Mouse (Mus musculus): ENCODE data around the gene Orm3.
A peak's percentile ranks its signal among the peaks of the same experiment; 100 is the strongest.

Gene Orm3

GRCm38 (mm10) chr4:63371890-63372289 lies 15.9 kb downstream of the Orm3 start:
- peak in 1 of 2 experiments; percentile 51 for DNase-seq

- no peak for DNase-seq
Measured at GRCm38 (mm10) chr4:63373404-63373803, 17.4 kb downstream of the Orm3 start.

- DNase-seq, result no peak
Measured at GRCm38 (mm10) chr4:63374331-63374730, 18.4 kb downstream of the Orm3 start.

GRCm38 (mm10) chr4:63375367-63375766 lies 19.4 kb downstream of the Orm3 start:
- peak; percentile 75 to 87 for DNase-seq

GRCm38 (mm10) chr4:63377483-63377882 lies 21.5 kb downstream of the Orm3 start:
- no peak for DNase-seq

- DNase-seq, result no peak
Measured at GRCm38 (mm10) chr4:63382676-63383369, 26.9 kb downstream of the Orm3 start.

GRCm38 (mm10) chr4:63383474-63383873 lies 27.5 kb downstream of the Orm3 start:
- no peak for DNase-seq

GRCm38 (mm10) chr4:63384262-63384661 lies 28.3 kb downstream of the Orm3 start:
- no peak for DNase-seq

- no peak for DNase-seq
Measured at GRCm38 (mm10) chr4:63385253-63385652, 29.3 kb downstream of the Orm3 start.

- no peak for DNase-seq
Measured at GRCm38 (mm10) chr4:63385784-63386183, 29.8 kb downstream of the Orm3 start.

GRCm38 (mm10) chr4:63388029-63388428 lies 32.1 kb downstream of the Orm3 start:
- DNase-seq, result no peak

GRCm38 (mm10) chr4:63389121-63389886 lies 33.3 kb downstream of the Orm3 start:
- peak; percentile 38 to 53 for DNase-seq

GRCm38 (mm10) chr4:63389887-63390528 lies 34.0 kb downstream of the Orm3 start:
- no peak for DNase-seq

GRCm38 (mm10) chr4:63391322-63391721 lies 35.4 kb downstream of the Orm3 start:
- no peak for DNase-seq

- DNase-seq, result no peak
Measured at GRCm38 (mm10) chr4:63397981-63398537, 42.1 kb downstream of the Orm3 start.

- DNase-seq, result no peak
Measured at GRCm38 (mm10) chr4:63398854-63399609, 43.1 kb downstream of the Orm3 start.

GRCm38 (mm10) chr4:63399691-63400270 lies 43.8 kb downstream of the Orm3 start:
- DNase-seq, result no peak

GRCm38 (mm10) chr4:63400541-63401306 lies 44.8 kb downstream of the Orm3 start:
- no peak for DNase-seq

- no peak for DNase-seq
Measured at GRCm38 (mm10) chr4:63401620-63402019, 45.7 kb downstream of the Orm3 start.

GRCm38 (mm10) chr4:63402056-63402455 lies 46.1 kb downstream of the Orm3 start:
- no peak for DNase-seq

- DNase-seq, result no peak
Measured at GRCm38 (mm10) chr4:63402558-63402957, 46.6 kb downstream of the Orm3 start.

Data from cerebellum, postnatal 10 days (tissue).